Mouse (Mus musculus) stomach, embryonic 14.5 days (tissue): Measurements from ENCODE around the gene Smco4. TPM values are rescaled to one million over a fixed set of nuclear protein-coding genes. Genes with fewer than 3 reads are reported as not detected.
A peak's percentile ranks its signal among the peaks of the same experiment; 100 is the strongest.

Source experiments
- ATAC-seq: fragments of 200-750 bp; cut with Nextera tagmentation; 2 replicates; pipeline ENCODE4 v1.8.0; 2017; ENCODE audit warnings: low read depth, moderate TSS enrichment; ENCODE audit not compliant: insufficient number of reproducible peaks, insufficient read depth, low FRiP score
- H3K27ac ChIP-seq: fragments of 300-500 bp; sonication (generic); 2 replicates; pipeline ENCODE4 v1.5.1; 2014; ENCODE audit warnings: mild to moderate bottlenecking, low read length, moderate library complexity, mixed read lengths
- H3K27me3 ChIP-seq: fragments of 300-500 bp; sonication (generic); 2 replicates; pipeline ENCODE4 v1.6.1; 2014; ENCODE audit warnings: low read length, control low read depth, mixed read lengths; ENCODE audit not compliant: control insufficient read depth, insufficient read depth
- H3K36me3 ChIP-seq: fragments of 300-500 bp; sonication (generic); 2 replicates; pipeline ENCODE4 v1.6.1; 2014; ENCODE audit warnings: mild to moderate bottlenecking, control low read depth, low read length, moderate library complexity, mixed read lengths; ENCODE audit not compliant: control insufficient read depth, insufficient read depth
- H3K4me1 ChIP-seq: fragments of 300-500 bp; sonication (generic); 2 replicates; pipeline ENCODE4 v1.6.1; 2014; ENCODE audit warnings: low read length, control low read depth, mixed read lengths; ENCODE audit not compliant: control insufficient read depth, insufficient read depth
- H3K4me2 ChIP-seq: fragments of 300-500 bp; sonication (generic); replicated peaks from 2 replicates; pipeline ENCODE4 v1.6.1; 2014; ENCODE audit warnings: low read depth, low read length, control low read depth
- H3K4me3 ChIP-seq: fragments of 300-500 bp; sonication (generic); 2 replicates; pipeline ENCODE4 v1.5.1; 2014; ENCODE audit warnings: low read depth, low read length, control low read depth
- H3K9ac ChIP-seq: fragments of 300-500 bp; sonication (generic); replicated peaks from 2 replicates; pipeline ENCODE4 v1.6.1; 2014; ENCODE audit warnings: low read depth, mild to moderate bottlenecking, control low read depth, low read length, moderate library complexity, mixed read lengths
- H3K9me3 ChIP-seq: fragments of 300-500 bp; sonication (generic); 2 replicates; pipeline ENCODE4 v1.6.1; 2016; ENCODE audit warnings: low read depth, low read length, control low read depth; ENCODE audit not compliant: control insufficient read depth
- WGBS: fragments of 180-500 bp; shearing (Covaris S2); extraction: QIAGEN DNeasy Blood & Tissue Kit; methylation state at CpG from one replicate; pipeline ENCODE4 v1.1.7; 2014; 5-methylcytosine and 5-hydroxymethylcytosine counted together
- polyA plus RNA-seq: library from polyadenylated mRNA; unstranded; fragments of >200 nt; fragmentation: Nextera tagmentation; extraction: Ambion mirVana; gene quantifications from 2 replicates; pipeline ENCODE4 v1.2.1, GENCODE M21; 2014

Gene Smco4
- polyA plus RNA-seq, 1 experiment from 2014 or later = 5.3 TPM

DNA sequence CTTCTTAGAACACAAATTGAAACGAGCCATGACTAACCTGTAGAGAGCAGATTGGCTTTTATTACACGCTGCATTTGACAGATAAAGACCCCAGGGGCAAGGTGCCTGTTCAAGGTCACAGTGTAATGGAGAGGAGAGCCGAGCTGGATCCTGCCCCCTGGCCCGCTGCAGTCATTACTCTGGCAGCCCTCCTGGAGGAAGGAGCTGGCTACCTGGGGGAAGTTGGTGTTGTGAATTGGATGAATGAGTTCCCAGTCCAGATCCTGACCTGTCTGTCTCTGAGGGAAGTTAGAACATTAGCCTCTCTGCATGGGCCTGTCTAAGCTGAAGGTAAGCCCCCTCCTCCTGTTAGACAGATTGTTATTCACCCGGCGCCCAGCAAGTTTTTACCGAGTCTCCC lies 9.2 kb downstream of the Smco4 start:
- Histone ChIP-seq H3K36me3 (no peaks in the 10 kb centered on the region), H3K27ac (no peak overlapping the region), H3K27me3 (no peaks in the 10 kb centered on the region), H3K4me3 (no peak overlapping the region), H3K4me1 (peaks cover 23% of the 10 kb centered on the region), H3K9me3 (no peaks in the 10 kb centered on the region), H3K9ac (no peak overlapping the region), H3K4me2 (no peak overlapping the region)
- ATAC-seq = no peak
- 56% methylated on average over 7 of the region's 7 CpGs for WGBS

DNA sequence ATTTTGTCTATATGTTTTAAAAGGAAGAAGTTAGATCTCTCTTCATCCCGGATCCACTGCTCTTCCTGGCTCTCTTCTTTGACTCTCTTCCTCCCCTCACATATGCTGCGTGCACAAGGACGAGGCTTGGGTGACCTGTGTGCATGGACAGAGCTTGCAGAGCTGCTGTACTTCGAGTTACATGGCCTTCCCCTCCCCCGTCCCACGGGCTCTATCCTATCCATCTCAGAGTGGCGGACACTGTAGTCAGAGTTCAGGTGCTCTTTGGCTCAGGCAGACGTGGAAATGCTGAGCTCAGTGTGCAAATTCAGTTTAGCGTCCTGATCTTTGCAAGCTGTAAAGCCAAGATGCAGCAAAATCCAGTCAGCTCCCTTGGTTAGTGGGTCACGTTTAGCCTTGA lies 10.1 kb downstream of the Smco4 start:
- no peak overlapping the region for H3K4me2 ChIP-seq
- no peak for ATAC-seq
- no peak overlapping the region for H3K9ac ChIP-seq
- no peak overlapping the region for H3K27ac ChIP-seq
- no peaks in the 10 kb centered on the region for H3K27me3 ChIP-seq
- no peak overlapping the region for H3K4me3 ChIP-seq
- H3K36me3 ChIP-seq = no peaks in the 10 kb centered on the region
- 52% methylated on average over 10 of the region's 10 CpGs for WGBS
- no peaks in the 10 kb centered on the region for H3K9me3 ChIP-seq
- H3K4me1 ChIP-seq = peaks cover 16% of the 10 kb centered on the region; the same call in 1 of the 2 replicates

DNA sequence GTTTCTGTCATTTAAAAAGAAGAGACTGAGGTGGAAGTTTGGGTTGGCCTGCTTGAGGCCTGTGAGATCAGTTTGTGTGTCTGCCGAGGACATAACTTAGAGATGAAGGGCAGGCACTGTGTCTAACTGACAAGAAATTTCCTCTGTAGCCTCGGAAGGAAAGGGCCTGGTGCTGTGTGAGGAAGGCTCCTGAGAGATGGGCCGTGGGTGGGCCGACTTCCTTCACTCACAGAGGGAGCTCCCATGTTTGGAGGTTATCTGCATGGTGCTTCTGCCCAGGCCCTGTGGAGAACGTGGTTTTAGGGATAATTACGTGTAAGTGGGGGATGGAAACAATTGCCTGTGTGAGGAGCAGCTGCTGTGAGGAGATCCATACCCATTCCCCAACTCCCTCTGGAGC lies 10.6 kb downstream of the Smco4 start:
- Histone ChIP-seq H3K9ac (no peak overlapping the region), H3K36me3 (no peaks in the 10 kb centered on the region), H3K27me3 (no peaks in the 10 kb centered on the region), H3K4me1 (peaks cover 16% of the 10 kb centered on the region; the same call in 1 of the 2 replicates), H3K27ac (no peak overlapping the region), H3K4me2 (no peak overlapping the region), H3K9me3 (no peaks in the 10 kb centered on the region), H3K4me3 (no peak overlapping the region)
- WGBS = 43% methylated on average over 6 of the region's 6 CpGs
- ATAC-seq = no peak

DNA sequence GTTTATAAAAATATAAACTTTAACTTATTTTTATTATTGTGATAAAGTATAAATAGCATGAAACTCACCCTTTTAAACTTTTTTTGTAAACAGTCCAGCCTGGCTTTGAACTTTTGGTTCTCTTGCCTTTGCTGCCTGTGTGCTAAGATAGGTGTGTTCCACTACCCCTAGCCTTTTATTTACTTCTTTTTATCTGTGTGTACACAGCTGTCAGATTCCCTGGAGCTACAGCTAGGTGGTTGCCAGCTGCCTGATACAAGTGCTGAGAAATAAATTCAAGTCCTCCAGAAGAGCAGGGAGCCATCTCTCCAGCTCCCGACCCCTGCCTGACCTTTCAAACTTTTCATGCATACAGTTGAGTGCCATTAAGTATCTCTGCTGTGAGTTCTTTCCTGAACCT lies 12.1 kb downstream of the Smco4 start:
- 7% methylated on average over 1 of the region's 1 CpGs for WGBS
- H3K27ac ChIP-seq = peak overlapping the region; percentile 63; the same call in 1 of the 2 replicates

DNA sequence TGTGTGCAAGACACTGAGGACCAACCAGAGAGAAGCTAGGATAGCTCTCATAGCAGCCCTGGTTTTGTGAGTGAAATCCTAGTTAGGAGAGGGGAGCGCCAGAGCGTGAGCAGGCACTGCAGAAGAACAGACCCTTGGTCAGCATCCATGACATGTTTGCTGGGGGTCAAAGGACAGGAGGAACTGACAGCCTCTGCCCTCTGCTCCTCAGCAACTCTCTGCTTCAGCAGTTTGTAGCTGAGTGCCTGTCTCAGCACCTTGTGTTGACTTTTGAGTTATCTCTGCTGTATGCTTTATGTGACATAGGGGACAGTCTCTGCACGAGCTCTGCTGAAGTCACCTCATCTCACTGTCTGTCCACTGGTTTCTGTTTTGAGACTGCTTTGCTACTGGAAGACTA lies 13.6 kb downstream of the Smco4 start:
- Histone ChIP-seq H3K9ac (no peak overlapping the region), H3K4me1 (peaks cover 18% of the 10 kb centered on the region; the same call in 1 of the 2 replicates), H3K9me3 (no peaks in the 10 kb centered on the region), H3K4me2 (no peak overlapping the region), H3K4me3 (no peak overlapping the region), H3K36me3 (no peaks in the 10 kb centered on the region), H3K27ac (no peak overlapping the region), H3K27me3 (no peaks in the 10 kb centered on the region)
- WGBS = 51% methylated on average over 3 of the region's 3 CpGs
- ATAC-seq = no peak

More for the DNA sequence above, 12.1 kb downstream of the Smco4 start:
- H3K9ac ChIP-seq = no peak overlapping the region
- H3K4me1 ChIP-seq = peaks cover 16% of the 10 kb centered on the region; the same call in 1 of the 2 replicates
- no peaks in the 10 kb centered on the region for H3K9me3 ChIP-seq
- ATAC-seq = peak; percentile 66; the same call in 1 of the 2 replicates
- H3K4me2 ChIP-seq = no peak overlapping the region
- H3K36me3 ChIP-seq = no peaks in the 10 kb centered on the region
- H3K4me3 ChIP-seq = no peak overlapping the region
- no peaks in the 10 kb centered on the region for H3K27me3 ChIP-seq

DNA sequence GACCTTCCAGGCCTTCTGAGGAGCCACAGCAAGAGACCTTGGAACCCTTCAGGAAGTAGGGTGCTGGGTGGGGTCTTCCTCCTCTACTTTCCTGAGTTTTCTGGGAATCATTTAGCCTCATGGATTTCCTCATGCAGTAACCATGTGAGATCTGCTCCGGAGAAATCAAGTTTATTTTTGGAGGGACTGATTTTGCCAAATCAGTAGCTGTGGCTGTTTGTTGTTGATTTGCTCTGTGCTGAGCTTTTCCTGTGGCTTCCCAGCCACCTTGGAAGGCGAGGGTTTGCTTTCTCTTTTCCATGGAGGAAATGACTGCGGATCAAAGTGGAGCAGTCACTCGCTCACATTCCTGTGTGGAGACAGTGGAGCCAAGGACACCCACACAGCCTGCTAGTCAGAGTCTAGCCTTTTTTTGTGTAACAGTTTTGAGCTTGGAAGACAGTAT lies 14.2 kb downstream of the Smco4 start:
- Histone ChIP-seq H3K27ac (no peak overlapping the region), H3K27me3 (no peaks in the 10 kb centered on the region), H3K4me2 (no peak overlapping the region), H3K4me3 (no peak overlapping the region), H3K36me3 (no peaks in the 10 kb centered on the region), H3K9ac (no peak overlapping the region), H3K9me3 (no peaks in the 10 kb centered on the region), H3K4me1 (peaks cover 21% of the 10 kb centered on the region; the same call in 1 of the 2 replicates)
- WGBS = 70% methylated on average over 4 of the region's 4 CpGs
- ATAC-seq = no peak

DNA sequence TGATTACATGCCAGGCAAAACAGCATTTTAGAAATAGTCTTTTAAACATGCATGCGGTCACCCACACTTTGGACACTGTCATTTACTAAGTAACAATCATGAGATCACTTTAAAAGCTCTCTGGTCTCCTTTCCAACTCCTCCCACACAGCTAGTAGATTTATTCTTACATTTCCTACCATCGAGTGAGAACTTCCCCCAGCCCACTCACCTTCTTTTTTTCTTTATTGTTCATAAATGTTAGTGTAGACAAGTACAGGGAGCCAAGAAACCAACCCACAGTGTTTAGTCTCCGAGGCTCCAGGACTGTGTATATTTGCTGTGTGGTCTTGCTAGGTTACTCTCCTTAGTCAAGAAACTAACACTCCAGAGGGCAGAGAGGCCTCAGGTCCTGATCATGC lies 16.1 kb downstream of the Smco4 start:
- no peaks in the 10 kb centered on the region for H3K36me3 ChIP-seq
- no peaks in the 10 kb centered on the region for H3K27me3 ChIP-seq
- H3K9me3 ChIP-seq = no peaks in the 10 kb centered on the region
- peaks cover 16% of the 10 kb centered on the region; the same call in 1 of the 2 replicates for H3K4me1 ChIP-seq
- WGBS = 43% methylated on average over 3 of the region's 3 CpGs
- H3K4me2 ChIP-seq = no peak overlapping the region
- no peak overlapping the region for H3K9ac ChIP-seq
- H3K27ac ChIP-seq = no peak overlapping the region
- ATAC-seq = no peak
- H3K4me3 ChIP-seq = no peak overlapping the region

DNA sequence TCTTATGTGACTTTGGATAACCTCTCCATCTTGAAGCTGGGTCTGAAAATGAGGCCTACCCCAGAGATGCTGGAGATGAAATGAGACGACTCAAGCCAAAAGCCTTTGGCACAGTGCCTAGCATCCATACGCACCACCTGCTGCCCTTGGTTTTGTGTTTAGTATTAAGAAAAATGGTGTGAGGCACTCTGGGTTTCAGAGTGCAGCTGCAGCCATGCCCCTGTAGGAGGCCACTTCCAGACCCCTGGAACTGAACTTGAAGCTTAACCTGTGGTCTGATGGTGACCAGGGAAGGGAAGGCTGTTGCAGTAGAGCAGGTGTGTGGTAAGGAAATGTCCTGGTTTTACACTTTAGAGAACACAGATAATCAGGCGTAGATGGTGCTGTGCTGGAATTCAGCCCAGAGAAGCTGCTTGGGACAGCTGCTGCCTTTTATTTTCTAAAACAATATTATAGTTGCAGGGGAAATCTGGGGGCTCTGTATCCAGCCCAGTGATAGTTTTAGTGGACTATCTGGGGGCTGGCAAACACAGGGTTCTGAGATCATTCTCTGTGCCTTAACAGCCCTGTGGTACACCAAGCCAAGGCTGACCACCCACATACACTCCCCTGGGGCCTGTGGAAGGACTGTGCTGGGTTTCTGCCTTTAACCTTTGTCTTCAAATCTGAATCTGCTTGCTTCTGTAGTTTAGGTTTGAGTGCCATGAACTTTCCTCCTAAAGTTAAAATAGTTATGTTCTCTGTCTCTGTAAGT lies 17.5 kb downstream of the Smco4 start:
- Histone ChIP-seq H3K4me3 (no peak overlapping the region), H3K9me3 (no peaks in the 10 kb centered on the region), H3K27me3 (no peaks in the 10 kb centered on the region), H3K36me3 (no peaks in the 10 kb centered on the region), H3K27ac (no peak overlapping the region; the same call in 1 of the 2 replicates), H3K4me2 (no peak overlapping the region), H3K4me1 (peaks cover 14% of the 10 kb centered on the region; the same call in 1 of the 2 replicates), H3K9ac (no peak overlapping the region)
- no peak for ATAC-seq
- WGBS = 41% methylated on average over 3 of the region's 3 CpGs
